Mouse (Mus musculus): ENCODE measurements around the gene Ccl24. TPM values are rescaled to one million over a fixed set of nuclear protein-coding genes. Genes with fewer than 3 reads are reported as not detected.

Gene Ccl24
- polyA plus RNA-seq, 1 experiment from 2014 or later = 20.1 TPM

GRCm38 (mm10) chr5:135582330-135582729 is 9.5 kb upstream of the Ccl24 start:
- H3K27me3 ChIP-seq = no peaks in the 10 kb centered on the region
- H3K4me3 ChIP-seq (replicated peaks) = no peak overlapping the region
- no peak overlapping the region for H3K4me2 ChIP-seq
- H3K36me3 ChIP-seq (replicated peaks) = no peaks in the 10 kb centered on the region
- H3K9ac ChIP-seq = no peak overlapping the region
- H3K4me1 ChIP-seq (replicated peaks) = no peaks in the 10 kb centered on the region
- 59% methylated on average over 4 of the region's 4 CpGs for WGBS (ENCODE audit: insufficient replicate concordance)
- no peaks in the 10 kb centered on the region for H3K9me3 ChIP-seq (replicated peaks)
- no peak for ATAC-seq (ENCODE audit: insufficient read depth)
- H3K27ac ChIP-seq (replicated peaks) = no peak overlapping the region

- Histone ChIP-seq H3K9ac (no peak overlapping the region), H3K27me3 (no peaks in the 10 kb centered on the region), H3K4me3 (replicated peaks) (no peak overlapping the region), H3K4me1 (replicated peaks) (no peaks in the 10 kb centered on the region), H3K9me3 (replicated peaks) (no peaks in the 10 kb centered on the region), H3K36me3 (replicated peaks) (no peaks in the 10 kb centered on the region), H3K4me2 (no peak overlapping the region), H3K27ac (replicated peaks) (no peak overlapping the region)
- ATAC-seq (ENCODE audit: insufficient read depth) = no peak
- whole genome bisulfite sequencing (ENCODE audit: insufficient replicate concordance) = 73% methylated on average over 10 of the region's 10 CpGs
Observed at GRCm38 (mm10) chr5:135579331-135579751, 6.5 kb upstream of the Ccl24 start.

GRCm38 (mm10) chr5:135576055-135576454 is 3.2 kb upstream of the Ccl24 start:
- ATAC-seq (ENCODE audit: insufficient read depth) = no peak
- no peak overlapping the region for H3K4me3 ChIP-seq (replicated peaks)
- H3K9me3 ChIP-seq (replicated peaks) = no peaks in the 10 kb centered on the region
- H3K4me1 ChIP-seq (replicated peaks) = no peaks in the 10 kb centered on the region
- no peak overlapping the region for H3K9ac ChIP-seq
- no peak overlapping the region for H3K27ac ChIP-seq (replicated peaks)
- no peak overlapping the region for H3K4me2 ChIP-seq
- 58% methylated on average over 4 of the region's 4 CpGs for WGBS (ENCODE audit: insufficient replicate concordance)
- H3K27me3 ChIP-seq = no peaks in the 10 kb centered on the region; the same call in 1 of the 2 replicates
- H3K36me3 ChIP-seq (replicated peaks) = no peaks in the 10 kb centered on the region

GRCm38 (mm10) chr5:135568698-135569097 is 4.2 kb downstream of the Ccl24 start:
- Histone ChIP-seq H3K4me1 (replicated peaks) (no peaks in the 10 kb centered on the region), H3K9me3 (replicated peaks) (no peaks in the 10 kb centered on the region), H3K4me2 (no peak overlapping the region), H3K27me3 (no peaks in the 10 kb centered on the region; the same call in 1 of the 2 replicates), H3K4me3 (replicated peaks) (no peak overlapping the region), H3K9ac (no peak overlapping the region), H3K27ac (replicated peaks) (no peak overlapping the region), H3K36me3 (replicated peaks) (no peaks in the 10 kb centered on the region)
- no peak for ATAC-seq (ENCODE audit: insufficient read depth)
- 24% methylated on average over 6 of the region's 6 CpGs for WGBS (ENCODE audit: insufficient replicate concordance)

GRCm38 (mm10) chr5:135567556-135568265 is 5.1 kb downstream of the Ccl24 start:
- H3K27ac ChIP-seq (replicated peaks) = no peak overlapping the region
- H3K27me3 ChIP-seq = no peaks in the 10 kb centered on the region; the same call in 1 of the 2 replicates
- 46% methylated on average over 6 of the region's 6 CpGs for WGBS (ENCODE audit: insufficient replicate concordance)
- no peak overlapping the region for H3K9ac ChIP-seq
- no peak for ATAC-seq (ENCODE audit: insufficient read depth)
- no peak overlapping the region for H3K4me2 ChIP-seq
- no peak overlapping the region for H3K4me3 ChIP-seq (replicated peaks)
- no peaks in the 10 kb centered on the region for H3K36me3 ChIP-seq (replicated peaks)
- H3K9me3 ChIP-seq (replicated peaks) = no peaks in the 10 kb centered on the region
- no peaks in the 10 kb centered on the region for H3K4me1 ChIP-seq (replicated peaks)

GRCm38 (mm10) chr5:135563469-135563868 is 9.4 kb downstream of the Ccl24 start, which contains the start of gene Ccl26:
TSS of gene Ccl26 (minus strand) at chr5:135563569.
- 63% methylated on average over 3 of the region's 3 CpGs for WGBS (ENCODE audit: insufficient replicate concordance)
- Histone ChIP-seq H3K9me3 (replicated peaks) (no peaks in the 10 kb centered on the region), H3K4me3 (replicated peaks) (no peak within 1 kb of the TSS), H3K36me3 (replicated peaks) (no peaks in the 10 kb centered on the region), H3K4me1 (replicated peaks) (no peaks in the 10 kb centered on the region), H3K9ac (no peak within 1 kb of the TSS), H3K27me3 (no peaks in the 10 kb centered on the region), H3K27ac (replicated peaks) (no peak within 1 kb of the TSS), H3K4me2 (no peak within 1 kb of the TSS)
- no peak for ATAC-seq (ENCODE audit: insufficient read depth)

- Histone ChIP-seq H3K27me3 (no peaks in the 10 kb centered on the region), H3K27ac (replicated peaks) (no peak overlapping the region), H3K9me3 (replicated peaks) (no peaks in the 10 kb centered on the region), H3K36me3 (replicated peaks) (no peaks in the 10 kb centered on the region), H3K4me3 (replicated peaks) (no peak overlapping the region), H3K9ac (no peak overlapping the region), H3K4me1 (replicated peaks) (no peaks in the 10 kb centered on the region), H3K4me2 (no peak overlapping the region)
- 43% methylated on average over 3 of the region's 3 CpGs for WGBS (ENCODE audit: insufficient replicate concordance)
- ATAC-seq (ENCODE audit: insufficient read depth) = no peak
Observed at GRCm38 (mm10) chr5:135557671-135558070, 15.2 kb downstream of the Ccl24 start.

GRCm38 (mm10) chr5:135557051-135557450 is 15.8 kb downstream of the Ccl24 start:
- Histone ChIP-seq H3K9ac (no peak overlapping the region), H3K27me3 (no peaks in the 10 kb centered on the region), H3K27ac (replicated peaks) (no peak overlapping the region), H3K4me3 (replicated peaks) (no peak overlapping the region), H3K36me3 (replicated peaks) (no peaks in the 10 kb centered on the region), H3K9me3 (replicated peaks) (no peaks in the 10 kb centered on the region), H3K4me2 (no peak overlapping the region), H3K4me1 (replicated peaks) (no peaks in the 10 kb centered on the region)
- no peak for ATAC-seq (ENCODE audit: insufficient read depth)
- WGBS (ENCODE audit: insufficient replicate concordance) = 43% methylated on average over 4 of the region's 4 CpGs

- ATAC-seq (ENCODE audit: insufficient read depth) = no peak
- H3K4me1 ChIP-seq (replicated peaks) = no peaks in the 10 kb centered on the region
- no peak overlapping the region for H3K27ac ChIP-seq (replicated peaks)
- no peak overlapping the region for H3K4me2 ChIP-seq
- no peaks in the 10 kb centered on the region for H3K9me3 ChIP-seq (replicated peaks)
- no peaks in the 10 kb centered on the region for H3K27me3 ChIP-seq
- no peak overlapping the region for H3K9ac ChIP-seq
- H3K36me3 ChIP-seq (replicated peaks) = no peaks in the 10 kb centered on the region
- 61% methylated on average over 4 of the region's 4 CpGs for WGBS (ENCODE audit: insufficient replicate concordance)
- H3K4me3 ChIP-seq (replicated peaks) = no peak overlapping the region
Observed at GRCm38 (mm10) chr5:135556259-135556658, 16.6 kb downstream of the Ccl24 start.

- no peak for ATAC-seq (ENCODE audit: insufficient read depth)
- no peak overlapping the region for H3K27ac ChIP-seq (replicated peaks)
- no peaks in the 10 kb centered on the region for H3K9me3 ChIP-seq (replicated peaks)
- H3K27me3 ChIP-seq = peaks cover 4% of the 10 kb centered on the region; the same call in 1 of the 2 replicates
- no peak overlapping the region for H3K4me2 ChIP-seq
- no peak overlapping the region for H3K9ac ChIP-seq
- no peak overlapping the region for H3K4me3 ChIP-seq (replicated peaks)
- no peaks in the 10 kb centered on the region for H3K36me3 ChIP-seq (replicated peaks)
- WGBS (ENCODE audit: insufficient replicate concordance) = 30% methylated on average over 3 of the region's 3 CpGs
- H3K4me1 ChIP-seq (replicated peaks) = no peaks in the 10 kb centered on the region
Observed at GRCm38 (mm10) chr5:135551591-135551990, 21.3 kb downstream of the Ccl24 start.

GRCm38 (mm10) chr5:135550910-135551309 is 21.9 kb downstream of the Ccl24 start:
- ATAC-seq (ENCODE audit: insufficient read depth) = no peak
- Histone ChIP-seq H3K9me3 (replicated peaks) (no peaks in the 10 kb centered on the region), H3K27me3 (peaks cover 11% of the 10 kb centered on the region; the same call in 1 of the 2 replicates), H3K36me3 (replicated peaks) (no peaks in the 10 kb centered on the region), H3K9ac (no peak overlapping the region), H3K4me2 (no peak overlapping the region), H3K27ac (replicated peaks) (no peak overlapping the region), H3K4me3 (replicated peaks) (no peak overlapping the region), H3K4me1 (replicated peaks) (no peaks in the 10 kb centered on the region)
- 13% methylated on average over 3 of the region's 3 CpGs for WGBS (ENCODE audit: insufficient replicate concordance)

- H3K4me3 ChIP-seq (replicated peaks) = no peak overlapping the region
- no peaks in the 10 kb centered on the region for H3K9me3 ChIP-seq (replicated peaks)
- H3K4me1 ChIP-seq (replicated peaks) = peaks cover 19% of the 10 kb centered on the region
- H3K4me2 ChIP-seq = no peak overlapping the region
- H3K36me3 ChIP-seq (replicated peaks) = no peaks in the 10 kb centered on the region
- ATAC-seq (ENCODE audit: insufficient read depth) = no peak
- 77% methylated on average over 2 of the region's 2 CpGs for WGBS (ENCODE audit: insufficient replicate concordance)
- H3K27ac ChIP-seq (replicated peaks) = no peak overlapping the region
- no peak overlapping the region for H3K9ac ChIP-seq
- peaks cover 37% of the 10 kb centered on the region for H3K27me3 ChIP-seq
Observed at GRCm38 (mm10) chr5:135547990-135548389, 24.9 kb downstream of the Ccl24 start.

All from liver, embryonic 15.5 days (tissue).